Mouse (Mus musculus) left cerebral cortex, adult 9 months (tissue): Measurements from ENCODE around the gene Zbtb8os.

Experiments used
- DNase-seq, 2 experiments: peaks; one replicate each; pipeline ENCODE4 v3.0.0; 2022; ENCODE audit warnings: low spot score in 2 of 2

Gene Zbtb8os

DNA sequence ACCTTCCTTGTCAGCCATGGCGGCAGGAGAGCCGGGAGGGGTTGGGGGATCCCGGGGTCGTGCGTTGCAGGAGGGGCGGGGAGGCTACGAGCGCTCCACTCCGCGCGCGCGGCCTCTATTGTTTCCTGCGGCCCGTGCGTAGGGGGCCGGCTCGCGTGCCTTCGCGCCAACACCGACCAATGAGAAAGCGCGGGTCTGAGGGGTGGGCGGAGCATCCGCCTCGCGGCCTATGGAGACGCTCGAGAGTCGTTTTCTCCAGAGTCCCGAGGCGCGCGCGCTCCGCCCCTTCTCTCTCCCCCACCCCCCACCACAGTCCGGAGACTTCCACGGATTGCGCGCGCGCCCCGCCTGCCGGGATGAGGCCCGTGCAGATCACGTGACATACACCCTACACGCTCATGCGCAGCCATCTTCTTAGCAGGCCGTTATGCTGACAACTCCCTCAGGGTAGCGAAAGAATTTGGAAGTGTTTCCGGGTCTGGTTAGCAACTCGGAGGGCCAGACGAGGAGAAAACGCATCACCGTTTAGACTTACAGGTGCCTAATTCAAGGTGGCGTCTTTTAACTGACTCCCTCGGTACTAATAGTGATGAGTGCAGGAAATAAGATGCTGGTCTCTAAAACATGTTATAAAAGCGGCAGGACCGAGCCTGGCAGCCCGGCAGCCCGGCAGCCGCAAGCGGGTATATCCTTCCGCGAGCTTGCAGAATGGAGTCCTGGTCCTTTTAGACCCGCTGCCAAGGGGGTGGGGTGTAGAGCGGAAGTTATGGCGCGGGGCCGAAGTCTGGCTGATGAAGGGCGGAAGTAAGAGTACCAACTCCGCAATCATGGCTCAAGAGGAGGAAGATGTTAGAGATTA lies at the start of gene Zbtb8os, which contains the start of gene Rbbp4:
Gene Zbtb8os (plus strand): TSS at position 480 of the 859 bp plus-strand sequence.
Gene Rbbp4 (minus strand): TSS at position 155 of the 859 bp plus-strand sequence.
- peak; percentile 95 to 96 for DNase-seq

DNA sequence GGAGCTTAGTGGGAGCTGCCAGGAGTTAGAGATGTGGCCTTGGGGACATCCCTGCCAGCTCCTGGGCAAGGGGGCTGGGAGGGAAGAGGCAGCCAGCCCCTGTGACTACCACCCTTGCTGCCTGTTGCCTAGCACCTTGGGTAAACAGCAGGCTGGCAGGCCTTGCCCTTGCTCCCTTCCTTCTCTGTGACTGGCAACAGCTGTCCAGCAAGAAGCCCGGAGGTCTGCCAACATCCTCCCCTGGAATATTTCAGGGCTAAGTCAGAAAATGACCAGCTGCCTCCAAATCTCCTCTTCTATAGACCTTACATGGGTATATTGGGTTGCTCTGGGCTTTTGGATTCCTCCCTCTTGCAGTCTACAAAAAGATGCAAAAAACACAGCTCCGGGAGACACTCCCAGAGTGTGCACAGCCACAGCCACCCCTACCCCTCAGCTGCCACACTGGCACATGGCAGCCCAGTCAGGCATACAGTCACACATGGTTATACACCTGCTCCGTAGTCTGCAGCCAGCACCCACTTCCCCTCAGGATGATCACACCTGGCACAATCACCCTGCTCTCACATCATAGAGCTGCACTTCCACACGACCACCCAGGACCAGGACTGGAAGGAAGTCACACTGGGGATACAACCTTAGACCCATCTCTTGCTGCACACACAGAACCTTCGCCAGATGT lies 49.4 kb upstream of the Zbtb8os start:
- no peak for DNase-seq

DNA sequence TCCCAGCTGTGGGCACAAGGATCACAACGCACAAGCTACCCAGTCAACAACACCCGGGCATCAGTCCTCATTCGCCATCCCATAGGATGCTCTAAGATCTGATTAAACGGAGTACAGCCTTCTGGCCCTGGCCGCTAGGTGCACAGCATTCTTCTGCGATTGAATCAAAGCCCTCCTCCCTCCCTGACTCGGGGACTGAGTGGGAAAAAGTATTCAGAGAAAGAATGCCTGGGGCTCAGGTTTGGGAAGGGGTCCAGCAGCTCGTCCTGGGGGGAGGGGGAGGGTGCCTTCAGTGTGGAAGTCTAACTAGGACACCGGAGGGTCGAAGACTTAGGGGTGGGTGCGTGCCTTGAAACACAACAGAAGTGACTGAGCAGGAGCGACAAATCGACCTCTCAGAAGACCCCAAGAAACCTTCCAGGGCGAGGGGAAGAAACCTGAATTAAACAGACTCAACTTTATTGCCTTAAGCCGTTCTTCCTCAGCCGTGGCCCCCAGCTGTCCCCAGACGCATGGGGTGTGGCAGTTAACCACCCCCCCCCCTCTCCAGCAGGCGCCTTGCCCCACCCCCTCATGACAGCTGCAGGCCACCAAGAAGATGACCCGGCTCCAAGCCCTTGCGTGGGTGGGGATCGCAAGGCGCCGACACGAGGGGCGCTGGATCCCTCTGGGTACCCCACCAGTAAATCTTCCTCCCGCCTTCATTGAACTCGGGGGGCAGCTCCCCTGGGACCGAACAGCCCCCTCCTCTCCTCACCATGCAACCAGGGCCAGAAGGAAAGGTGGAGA lies 48.6 kb upstream of the Zbtb8os start:
- DNase-seq: no peak

DNA sequence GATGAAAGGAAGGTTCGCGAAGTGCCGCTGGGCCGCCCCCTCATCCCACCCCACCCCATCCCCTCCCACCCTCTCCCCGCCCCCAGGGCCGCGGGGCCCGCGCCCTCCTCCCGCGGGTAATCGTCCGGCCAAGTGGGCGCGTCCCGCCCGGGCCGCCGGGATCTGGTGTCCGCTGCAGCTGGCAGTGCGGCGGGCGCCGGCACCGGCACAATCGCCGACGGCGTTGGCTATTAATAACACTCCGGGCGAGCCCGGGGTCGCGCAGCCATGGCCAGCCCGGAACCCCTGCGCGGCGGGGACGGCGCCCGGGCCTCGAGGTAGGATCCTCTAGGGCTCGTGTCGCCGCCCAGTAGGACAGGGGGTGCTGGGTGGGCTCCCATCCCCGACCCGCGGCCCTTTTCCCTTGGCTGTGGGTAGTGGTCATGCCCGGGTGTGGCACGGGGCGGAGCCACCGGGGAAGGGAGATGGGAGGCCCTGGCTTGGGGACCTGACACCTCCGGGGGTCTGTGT lies 48.0 kb upstream of the Zbtb8os start, which contains the start of gene Sync:
Gene Sync (plus strand): TSS at position 146 of the 510 bp plus-strand sequence.
- DNase-seq: no peak

DNA sequence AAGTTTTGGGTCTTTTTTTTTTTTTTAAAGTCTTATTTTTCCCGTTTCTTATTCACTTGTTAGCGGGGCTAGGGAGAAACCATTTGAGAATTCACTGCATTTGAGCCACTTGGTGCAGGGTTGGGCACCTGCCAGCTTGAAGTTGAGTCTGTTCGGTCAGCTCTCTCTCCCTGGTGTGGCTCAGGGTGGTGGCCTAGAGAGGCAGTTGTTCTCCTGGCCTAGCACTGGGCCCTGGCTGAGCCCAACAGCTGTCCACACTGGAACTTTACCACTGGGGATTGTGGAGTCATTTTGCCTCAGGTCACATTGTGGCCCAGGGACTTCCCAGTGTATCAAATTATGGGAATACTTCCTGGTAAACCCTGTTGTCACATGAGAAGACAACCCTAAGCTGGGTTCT lies 47.4 kb upstream of the Zbtb8os start:
- no peak for DNase-seq

DNA sequence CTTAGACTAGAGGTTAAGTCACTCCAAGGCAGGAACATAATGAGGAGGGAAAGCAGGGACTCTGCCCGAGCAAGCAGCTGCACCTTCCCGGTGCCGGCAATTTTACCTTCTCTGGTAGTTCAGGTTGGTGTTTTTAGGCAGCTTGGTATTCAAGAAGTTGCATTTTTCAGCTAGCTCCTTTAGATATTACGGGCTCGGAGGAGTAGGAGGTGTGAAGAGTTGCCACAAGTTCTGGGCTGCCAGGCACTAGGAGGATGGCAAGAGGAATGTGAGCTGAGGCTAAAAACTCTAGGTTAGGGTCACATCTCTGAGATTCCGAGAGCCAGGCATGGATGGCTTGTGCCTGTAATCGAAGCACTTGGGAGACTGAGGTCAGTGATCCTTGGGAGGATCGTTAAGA lies 45.8 kb upstream of the Zbtb8os start:
- DNase-seq: no peak

DNA sequence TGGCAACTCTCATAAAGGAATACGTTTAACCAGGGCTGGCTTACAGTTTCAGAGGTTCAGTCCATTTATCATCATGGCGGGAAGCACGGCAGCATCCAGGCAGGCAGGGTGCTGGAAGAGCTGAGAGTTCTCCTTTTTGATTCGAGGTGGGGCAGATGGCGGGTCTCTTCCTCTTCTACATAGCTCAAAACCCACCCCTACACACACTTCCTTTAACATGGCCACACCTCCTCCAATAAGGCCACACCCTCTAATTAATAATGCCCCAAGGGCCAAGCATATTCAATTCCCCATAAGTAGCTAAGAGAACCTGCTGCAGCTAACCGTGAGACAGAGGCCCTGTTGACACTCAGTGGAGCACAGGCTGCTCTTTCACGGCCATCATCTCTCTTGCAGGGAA lies 42.7 kb upstream of the Zbtb8os start:
- DNase-seq: no peak

DNA sequence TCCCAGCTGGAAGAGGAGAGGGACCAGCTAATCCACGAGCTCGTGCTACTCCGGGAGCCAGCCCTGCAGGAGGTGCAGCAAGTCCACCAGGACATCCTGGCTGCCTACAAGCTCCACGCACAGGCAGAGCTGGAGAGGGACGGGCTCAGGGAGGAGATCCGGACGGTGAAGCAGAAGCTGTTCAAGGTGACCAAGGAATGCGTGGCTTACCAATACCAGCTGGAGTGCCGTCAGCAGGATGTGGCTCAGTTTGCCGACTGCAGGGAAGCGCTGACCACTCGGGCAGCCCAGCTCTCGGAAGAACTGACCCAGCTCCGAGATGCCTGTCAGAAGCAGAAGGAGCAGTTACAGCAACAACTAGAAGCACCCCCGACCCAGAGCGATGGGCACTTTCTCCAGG lies 41.8 kb upstream of the Zbtb8os start:
- DNase-seq: no peak

DNA sequence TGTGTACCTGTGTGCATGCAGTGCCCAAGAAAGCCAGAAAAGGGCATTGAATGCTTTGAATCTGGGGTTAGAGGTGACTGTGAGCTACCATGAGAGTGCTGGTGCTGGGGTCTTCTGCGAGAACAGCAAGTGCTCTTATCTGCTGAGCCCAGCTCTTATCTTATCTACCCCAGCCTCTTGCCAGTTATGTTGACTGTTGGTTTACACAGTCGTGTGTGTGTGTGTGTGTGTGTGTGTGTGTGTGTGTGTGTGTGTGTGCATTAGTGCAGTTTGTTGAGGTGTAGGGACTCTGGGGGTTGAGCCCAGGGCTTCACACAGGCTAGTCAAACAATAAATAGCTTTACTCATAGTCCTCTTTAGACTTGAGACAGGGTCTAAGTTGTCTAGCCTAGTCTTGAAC lies 40.3 kb upstream of the Zbtb8os start:
- no peak for DNase-seq

DNA sequence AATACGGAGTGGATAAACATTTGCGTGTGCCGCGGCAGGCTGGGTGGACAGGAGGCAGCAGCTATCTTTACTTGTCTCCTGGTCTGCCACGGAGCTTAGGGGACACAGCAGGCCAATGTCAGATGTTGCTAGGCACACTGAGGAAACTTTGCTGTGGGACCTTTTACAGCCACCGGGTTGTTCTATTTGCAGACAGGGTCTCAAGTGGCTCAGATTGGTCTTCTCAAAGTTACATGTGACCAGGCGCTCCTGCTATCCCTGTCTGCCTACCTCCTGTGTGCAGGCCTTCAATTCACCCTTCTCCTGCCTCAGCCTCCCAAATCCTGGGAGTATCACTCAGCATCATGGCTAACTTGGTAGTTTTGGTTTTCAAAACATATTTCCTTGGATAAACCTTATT lies 39.4 kb upstream of the Zbtb8os start:
- DNase-seq: no peak

DNA sequence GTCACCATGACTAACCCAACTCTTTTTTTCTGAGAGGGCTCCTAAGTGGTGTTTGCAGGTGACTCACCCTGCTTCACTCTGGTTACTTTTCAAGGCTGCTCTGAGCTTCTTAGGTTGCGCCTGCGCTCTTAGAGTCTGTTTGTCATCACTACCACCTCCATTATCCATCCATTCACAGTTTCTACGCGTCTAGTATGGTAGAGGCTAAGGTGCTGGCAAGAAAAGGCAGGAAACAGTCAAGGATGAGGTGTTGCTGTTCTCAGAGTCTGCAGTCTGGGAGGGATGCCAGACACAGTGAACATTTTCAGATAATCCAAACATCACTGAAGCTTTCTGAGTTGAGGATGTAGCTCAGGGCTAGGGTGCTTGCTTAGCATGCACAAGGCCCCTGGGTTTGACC lies 37.8 kb upstream of the Zbtb8os start:
- DNase-seq: peak in 1 of 2 experiments; percentile 62

DNA sequence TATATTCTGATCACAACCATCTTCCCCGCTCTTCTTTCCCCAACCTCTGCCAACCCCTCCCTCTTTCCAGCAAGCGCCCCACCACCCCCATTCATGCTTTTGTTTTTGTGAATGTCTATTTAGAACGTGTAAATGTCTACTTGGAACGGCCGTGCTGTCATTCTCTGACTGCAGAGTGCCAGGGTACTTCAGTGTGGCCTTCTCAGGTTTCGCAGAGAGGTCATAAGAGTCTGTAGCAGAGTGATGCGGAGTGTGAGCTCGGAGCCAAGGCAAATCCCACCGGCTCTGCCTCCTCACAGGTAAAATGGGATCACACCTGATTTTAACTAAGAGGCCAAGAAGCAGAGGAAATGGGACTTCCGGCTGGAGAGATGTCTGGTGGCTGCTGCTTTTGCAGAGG lies 36.4 kb upstream of the Zbtb8os start:
- no peak for DNase-seq

DNA sequence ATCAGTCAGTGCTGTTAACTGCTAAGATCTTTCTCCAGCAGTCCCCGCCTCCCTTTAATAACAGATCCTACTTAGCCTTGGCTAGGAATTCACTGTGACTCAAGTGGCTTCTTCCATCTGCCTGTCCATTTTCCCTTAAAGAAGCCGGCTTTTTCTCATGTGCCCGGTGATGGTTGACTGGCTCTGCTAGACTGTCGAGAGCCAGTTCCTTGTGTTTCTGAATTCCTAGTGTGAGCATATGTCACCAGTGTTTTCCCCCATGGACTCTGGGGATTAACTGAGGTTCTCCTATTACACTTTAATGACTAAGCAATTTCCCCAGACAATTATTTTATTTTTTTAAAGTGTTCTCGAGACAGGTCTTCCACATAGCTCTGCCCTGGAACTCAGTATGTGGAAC lies 32.1 kb upstream of the Zbtb8os start:
- no peak for DNase-seq

DNA sequence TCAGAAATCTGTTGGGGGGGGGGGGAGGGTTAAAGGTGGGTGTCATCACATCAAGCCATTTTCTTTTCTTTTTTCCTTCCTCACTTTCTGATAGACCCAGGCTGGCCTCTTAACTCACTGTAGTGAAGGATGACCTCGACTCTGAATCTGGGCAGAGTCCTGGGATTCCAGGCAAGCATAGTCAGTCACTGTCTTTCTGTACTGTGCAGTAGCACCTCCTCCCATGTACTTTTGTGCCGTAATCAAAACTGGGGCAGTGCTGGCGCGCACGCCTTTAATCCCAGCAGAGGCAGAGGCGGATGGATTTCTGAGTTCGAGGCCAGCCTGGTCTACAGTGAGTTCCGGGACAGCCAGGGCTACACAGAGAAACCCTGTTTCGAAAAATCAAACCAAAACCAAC lies 31.7 kb upstream of the Zbtb8os start:
- no peak for DNase-seq

DNA sequence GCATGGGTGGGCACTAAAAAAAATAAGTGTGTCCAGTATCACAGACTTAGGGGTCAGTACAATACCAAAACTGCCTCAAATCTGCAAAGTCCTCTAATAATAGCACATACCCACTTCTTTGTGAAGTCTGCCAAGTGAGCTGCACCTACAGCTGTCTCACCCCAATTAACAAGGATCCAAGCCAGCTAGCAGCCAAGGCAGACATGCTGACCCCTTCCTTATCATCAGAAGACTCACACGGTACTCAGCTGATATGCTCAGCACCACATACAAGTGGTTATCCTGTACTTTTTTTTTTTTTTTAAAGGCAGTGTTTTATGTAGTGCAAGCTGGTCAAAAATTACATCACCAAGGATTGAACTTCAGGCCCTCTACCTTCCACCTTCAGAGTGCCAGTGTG lies 31.2 kb upstream of the Zbtb8os start:
- DNase-seq: no peak

DNA sequence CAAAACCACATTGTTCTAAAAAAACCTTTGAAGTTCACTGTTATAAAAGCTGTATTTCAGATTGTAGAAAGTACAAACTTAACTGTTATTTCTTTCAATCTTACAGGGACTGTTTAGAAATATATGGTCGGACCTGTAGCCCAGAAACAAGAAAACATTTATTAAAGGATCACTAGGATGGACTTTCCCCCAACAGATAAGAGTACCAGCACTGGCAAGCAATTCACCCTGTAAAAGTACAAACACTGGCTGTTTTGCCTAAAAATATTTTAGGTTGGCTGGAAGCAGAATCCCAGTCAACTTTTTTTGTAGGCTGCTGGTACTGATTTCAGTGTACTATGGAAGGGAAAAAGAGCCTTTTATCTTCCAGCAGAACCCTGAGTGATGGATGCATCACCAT lies 27.6 kb upstream of the Zbtb8os start:
- no peak for DNase-seq

DNA sequence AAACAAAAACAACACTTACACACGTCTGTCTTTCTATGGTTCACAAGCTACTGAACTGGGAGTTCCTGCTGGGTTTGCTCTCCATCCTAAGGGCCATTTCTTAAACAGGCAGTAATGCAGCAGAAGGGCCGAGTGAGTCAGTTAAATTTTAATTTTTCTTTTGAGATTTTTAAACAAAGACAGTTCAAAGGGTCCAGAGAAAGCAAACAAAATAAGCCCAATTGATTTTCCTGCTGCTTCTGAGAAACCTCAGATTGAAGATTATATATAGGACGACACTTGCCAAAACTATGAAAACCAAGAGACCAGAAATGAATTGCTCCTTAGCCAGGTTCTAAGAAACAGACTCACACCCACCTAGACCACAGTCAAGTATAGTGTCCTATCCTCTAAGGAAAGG lies 21.6 kb upstream of the Zbtb8os start:
- no peak for DNase-seq

DNA sequence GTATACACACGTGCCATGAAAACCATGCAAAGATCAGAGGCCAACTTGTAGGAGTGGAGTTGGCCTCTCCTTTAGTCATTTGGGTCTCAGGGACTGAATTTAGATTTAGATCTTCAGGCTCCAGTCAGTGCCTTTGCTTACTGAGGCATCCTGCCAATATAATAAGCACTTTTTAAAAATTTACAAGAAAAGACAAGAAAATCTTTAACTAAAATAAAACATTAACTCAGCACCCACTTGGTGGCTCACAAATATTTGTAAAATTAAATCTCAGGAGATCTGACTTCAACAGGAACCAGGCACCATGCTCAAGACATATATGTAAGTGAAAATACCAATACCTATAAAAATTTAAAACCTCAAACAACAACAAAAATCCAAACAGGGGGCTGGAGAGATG lies 14.6 kb upstream of the Zbtb8os start:
- DNase-seq: no peak

DNA sequence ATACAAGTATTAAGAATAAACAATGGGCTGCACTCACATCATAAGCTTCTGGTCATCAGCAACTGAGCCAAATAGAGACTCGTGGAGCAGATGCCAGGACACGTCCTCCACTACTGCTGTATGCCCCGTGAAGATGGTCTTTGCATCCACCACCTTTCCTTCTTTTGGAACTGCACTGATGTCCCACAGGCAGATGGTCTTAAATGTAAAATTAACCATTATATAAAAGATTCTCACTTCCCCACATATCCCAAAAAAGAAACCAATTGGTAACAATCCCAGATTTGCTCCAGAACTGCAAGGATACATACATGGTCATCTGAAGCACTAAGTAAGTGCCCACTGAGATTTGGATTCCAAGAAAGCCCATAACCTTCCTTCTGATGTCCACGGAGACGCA lies 13.5 kb upstream of the Zbtb8os start:
- peak in 1 of 2 experiments; percentile 17 for DNase-seq

DNA sequence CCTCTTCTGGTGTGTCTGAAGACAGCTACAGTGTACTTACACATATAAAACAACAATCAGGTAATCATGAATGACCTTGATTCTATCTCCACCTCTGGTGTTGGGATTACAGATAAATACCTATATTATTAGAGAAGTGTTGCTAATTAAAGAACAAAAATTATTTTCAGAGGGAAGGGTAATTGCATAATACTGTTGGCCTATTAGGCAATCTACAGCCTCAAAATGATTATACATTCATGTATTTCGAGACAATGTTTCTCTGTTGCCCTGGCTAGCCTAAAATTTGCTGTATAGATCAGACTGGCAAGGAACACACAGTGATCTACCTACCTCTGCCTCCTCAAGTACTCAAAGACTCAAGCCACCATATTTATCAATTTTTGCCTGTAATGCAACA lies 12.0 kb upstream of the Zbtb8os start:
- no peak for DNase-seq

DNA sequence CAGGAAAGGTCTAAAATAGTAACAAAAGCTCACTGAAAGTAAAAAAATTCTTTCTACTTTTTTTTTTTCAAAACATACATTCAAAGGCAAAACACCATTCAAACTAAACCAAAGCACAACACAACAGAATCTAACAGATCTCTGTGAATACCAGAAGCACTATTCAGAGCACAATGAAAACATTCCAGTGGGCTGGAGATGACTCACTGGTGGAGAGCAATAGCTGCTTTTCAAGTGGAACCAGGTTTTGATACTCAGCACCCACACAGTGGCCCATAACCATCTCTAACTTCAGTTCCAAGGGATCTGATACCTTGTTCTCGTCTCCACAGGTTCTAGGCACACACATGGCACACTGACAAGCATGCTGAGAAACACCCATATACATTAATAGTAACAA lies 10.7 kb upstream of the Zbtb8os start:
- DNase-seq: peak in 1 of 2 experiments; percentile 24

DNA sequence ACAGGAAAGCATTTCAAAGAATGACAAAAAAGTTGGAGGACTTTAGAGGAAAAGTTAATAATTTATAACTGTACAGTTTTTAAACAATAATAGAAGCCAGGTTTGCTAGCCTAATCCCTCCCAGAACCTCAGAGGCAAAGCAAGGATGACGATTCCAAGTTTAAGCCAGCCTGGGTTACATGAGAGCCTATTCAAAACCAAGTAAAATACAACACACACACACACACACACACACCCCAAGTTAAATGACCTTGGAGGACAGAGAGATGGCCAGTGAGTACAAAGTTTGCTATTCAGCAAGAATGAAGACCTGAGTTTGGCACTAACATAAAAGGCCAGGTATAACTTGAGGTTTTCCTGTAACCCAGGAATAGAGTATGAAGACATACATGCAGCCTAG lies 9.3 kb upstream of the Zbtb8os start:
- no peak for DNase-seq
